Comparison of ENCODE assay signal across 11 mouse cellular contexts in the genomic region with DNA sequence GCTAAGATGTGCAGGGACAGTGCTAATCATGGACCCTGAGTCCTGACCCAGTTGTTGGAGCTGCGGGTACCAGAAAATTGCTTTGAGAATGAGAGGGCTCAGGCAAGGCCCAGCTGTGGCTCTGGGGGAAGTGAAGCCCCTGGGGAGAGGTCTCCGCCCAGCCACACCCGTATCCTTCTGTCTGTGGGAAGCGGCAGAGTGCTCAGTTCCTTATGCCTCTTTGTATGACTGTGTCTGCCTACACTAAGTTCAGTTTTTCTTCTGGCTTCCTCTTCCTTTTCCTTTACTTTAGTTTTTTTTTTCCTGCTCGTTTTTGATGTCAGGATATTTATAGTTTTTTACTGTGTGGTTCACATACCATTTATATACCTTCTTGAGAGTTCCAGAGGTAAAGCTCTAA. TPM values are rescaled to one million over a fixed set of nuclear protein-coding genes. Genes with fewer than 3 reads are reported as not detected.
DNase-seq lines count a peak whose midpoint lies in the region; ATAC-seq and TF ChIP-seq lines count a peak whose summit lies in the region.
"Had no signal": no experiment of that assay in that cellular context is flagged by ENCODE, and none has a peak within 500 bp of the region (broad histone marks: within the 10 kb centered on the region; RNA-seq: fewer than 3 reads in every experiment).

No protein-coding gene starts in this region.

- TF ChIP-seq POLR2A in spleen, adult 2 months (IDR thresholded peaks at IDR 0.05; ENCODE audit: low read depth, low read length), result no peak

- H3K4me1 ChIP-seq in forebrain, embryonic 13.5 days, result no peaks in the 10 kb centered on the region
- H3K4me1 ChIP-seq in forebrain, embryonic 16.5 days (replicated peaks; ENCODE audit: control insufficient read depth, insufficient read depth, low read length), result peaks cover 3% of the 10 kb centered on the region; the same call in 1 of the 2 replicates
- no peaks in the 10 kb centered on the region for H3K4me1 ChIP-seq in lung, postnatal 0 days (ENCODE audit: insufficient read depth, low read depth, low read length)
- H3K4me1 ChIP-seq in heart, embryonic 13.5 days, result peaks cover 17% of the 10 kb centered on the region
- peaks cover 8% of the 10 kb centered on the region for H3K4me1 ChIP-seq in spleen, adult 2 months (ENCODE audit: control insufficient read depth, insufficient read depth, insufficient read length)

- TF ChIP-seq EP300 in lung, postnatal 0 days (IDR thresholded peaks at IDR 0.05), result no peak

- peaks cover 47% of the 10 kb centered on the region for H3K36me3 ChIP-seq in forebrain, embryonic 13.5 days (ENCODE audit: poor library complexity, severe bottlenecking)
- peaks cover 31% of the 10 kb centered on the region for H3K36me3 ChIP-seq in forebrain, embryonic 16.5 days (ENCODE audit: control insufficient read depth, insufficient read depth)
- peaks cover 37% of the 10 kb centered on the region for H3K36me3 ChIP-seq in lung, postnatal 0 days (ENCODE audit: insufficient read depth, low read length)
- H3K36me3 ChIP-seq in heart, embryonic 13.5 days, result peaks cover 62% of the 10 kb centered on the region
- H3K36me3 ChIP-seq in spleen, adult 2 months (ENCODE audit: control insufficient read depth, insufficient read depth, low read length), result peaks cover 27% of the 10 kb centered on the region

- peak; percentile 32 for DNase-seq in lung, postnatal 0 days (ENCODE audit: low spot score)
- no peak for DNase-seq in lung, postnatal 14 days
- peak; percentile 41 to 68 for DNase-seq in spleen, adult 2 months (ENCODE audit: low read depth in 1 of 2, low spot score in 2 of 2)
- no peak for DNase-seq in right cerebral cortex, postnatal 36 days (ENCODE audit: low spot score in 2 of 2)
- DNase-seq in urinary bladder, adult 2 months (ENCODE audit: low spot score), result no peak
- DNase-seq: cerebellum, postnatal 36 days; layer of hippocampus, adult 9-11 months had no signal

- no peak overlapping the region for H3K9ac ChIP-seq in forebrain, embryonic 13.5 days
- no peak overlapping the region for H3K9ac ChIP-seq in forebrain, embryonic 16.5 days (replicated peaks; ENCODE audit: low read depth, low read length)
- no peak overlapping the region for H3K9ac ChIP-seq in lung, postnatal 0 days (replicated peaks; ENCODE audit: low read depth)
- no peak overlapping the region for H3K9ac ChIP-seq in heart, embryonic 13.5 days

- 79% methylated on average over 5 of the region's 5 CpGs for WGBS in forebrain, embryonic 13.5 days
- 76% methylated on average over 5 of the region's 5 CpGs for WGBS in forebrain, embryonic 16.5 days
- WGBS in lung, postnatal 0 days, result 62% methylated on average over 5 of the region's 5 CpGs
- WGBS in heart, embryonic 13.5 days, result 65% methylated on average over 5 of the region's 5 CpGs
- 18% methylated on average over 5 of the region's 5 CpGs for WGBS in spleen, adult 2 months

- H3K4me2 ChIP-seq in forebrain, embryonic 13.5 days, result no peak overlapping the region
- no peak overlapping the region for H3K4me2 ChIP-seq in forebrain, embryonic 16.5 days (ENCODE audit: low read length)
- H3K4me2 ChIP-seq in lung, postnatal 0 days (replicated peaks; ENCODE audit: low read depth, low read length), result no peak overlapping the region
- no peak overlapping the region for H3K4me2 ChIP-seq in heart, embryonic 13.5 days

- H3K27ac ChIP-seq in forebrain, embryonic 13.5 days, result peak overlapping the region; percentile 35; the same call in 1 of the 2 replicates
- no peak overlapping the region for H3K27ac ChIP-seq in forebrain, embryonic 16.5 days (ENCODE audit: low read length)
- H3K27ac ChIP-seq in lung, postnatal 0 days (ENCODE audit: low read length), result no peak overlapping the region
- 0 out of 2 replicates have a peak overlapping the region, but pooled peaks have one; percentile 42 for H3K27ac ChIP-seq in heart, embryonic 13.5 days (replicated peaks)
- peak overlapping the region; percentile 35; the same call in 1 of the 2 replicates for H3K27ac ChIP-seq in spleen, adult 2 months (ENCODE audit: insufficient read depth, low read length)

- ATAC-seq in forebrain, embryonic 13.5 days, result no peak
- no peak for ATAC-seq in forebrain, embryonic 16.5 days
- ATAC-seq in lung, postnatal 0 days, result no peak
- ATAC-seq in heart, embryonic 13.5 days (ENCODE audit: extremely low read depth, insufficient number of reproducible peaks, low FRiP score, low TSS enrichment), result no peak
- ATAC-seq: forebrain, embryonic 14.5 days had no signal

- no peaks in the 10 kb centered on the region for H3K9me3 ChIP-seq in forebrain, embryonic 13.5 days (replicated peaks)
- H3K9me3 ChIP-seq in forebrain, embryonic 16.5 days (ENCODE audit: control insufficient read depth, low read length), result no peaks in the 10 kb centered on the region
- H3K9me3 ChIP-seq in lung, postnatal 0 days (ENCODE audit: low read length), result no peaks in the 10 kb centered on the region
- H3K9me3 ChIP-seq in heart, embryonic 13.5 days, result no peaks in the 10 kb centered on the region

- H3K4me3 ChIP-seq in forebrain, embryonic 13.5 days, result no peak overlapping the region
- no peak overlapping the region for H3K4me3 ChIP-seq in forebrain, embryonic 16.5 days (replicated peaks; ENCODE audit: low read length)
- H3K4me3 ChIP-seq in lung, postnatal 0 days (ENCODE audit: low read depth, low read length), result no peak overlapping the region
- H3K4me3 ChIP-seq in heart, embryonic 13.5 days, result no peak overlapping the region
- H3K4me3 ChIP-seq in spleen, adult 2 months (ENCODE audit: extremely low read depth, insufficient read depth, insufficient read length), result no peak overlapping the region

- no peaks in the 10 kb centered on the region for H3K27me3 ChIP-seq in forebrain, embryonic 13.5 days
- H3K27me3 ChIP-seq in forebrain, embryonic 16.5 days (replicated peaks; ENCODE audit: control insufficient read depth, insufficient read depth, low read length), result no peaks in the 10 kb centered on the region
- H3K27me3 ChIP-seq in lung, postnatal 0 days (replicated peaks; ENCODE audit: insufficient read depth, low read length), result no peaks in the 10 kb centered on the region
- no peaks in the 10 kb centered on the region for H3K27me3 ChIP-seq in heart, embryonic 13.5 days (replicated peaks)
- H3K27me3 ChIP-seq in spleen, adult 2 months (ENCODE audit: control insufficient read depth, insufficient read depth, low read length), result no peaks in the 10 kb centered on the region

- no peak for TF ChIP-seq CTCF in lung, postnatal 0 days (IDR thresholded peaks at IDR 0.05)
- TF ChIP-seq CTCF in spleen, adult 2 months (IDR thresholded peaks at IDR 0.05; ENCODE audit: extremely low read depth, insufficient read depth, insufficient read length, insufficient replicate concordance), result no peak

RNA-seq across cellular contexts. Expression of a gene that starts 46.4 kb away (rescaled TPM):
- 35.4 and 39.6 TPM in 2 replicates for polyA plus RNA-seq in forebrain, embryonic 13.5 days (2015; fragmentation: Nextera tagmentation; extraction: Ambion mirVana)
- polyA plus RNA-seq in forebrain, embryonic 16.5 days (2015; fragmentation: Nextera tagmentation; extraction: Ambion mirVana), result 42.5 and 48.8 TPM in 2 replicates
- polyA plus RNA-seq in lung, postnatal 0 days (2015; fragmentation: Nextera tagmentation; extraction: Ambion mirVana), result 39.0 and 40.3 TPM in 2 replicates
- polyA plus RNA-seq in heart, embryonic 13.5 days (2015; fragmentation: Nextera tagmentation; extraction: Ambion mirVana), result 19.6 and 19.9 TPM in 2 replicates
- polyA plus RNA-seq in spleen, adult 2 months (2012; rRNA removed), result 16.7 and 17.7 TPM in 2 replicates
- 23.5 and 33.1 TPM in 2 replicates for polyA plus RNA-seq in urinary bladder, adult 2 months (2012; rRNA removed)

RNA-seq across cellular contexts. Expression of a gene that starts 58.4 kb away (rescaled TPM):
- 3.2 and 3.5 TPM in 2 replicates for polyA plus RNA-seq in forebrain, embryonic 13.5 days (2015; fragmentation: Nextera tagmentation; extraction: Ambion mirVana)
- 9.9 and 11.7 TPM in 2 replicates for polyA plus RNA-seq in forebrain, embryonic 16.5 days (2015; fragmentation: Nextera tagmentation; extraction: Ambion mirVana)
- polyA plus RNA-seq in lung, postnatal 0 days (2015; fragmentation: Nextera tagmentation; extraction: Ambion mirVana), result 4.3 and 5.4 TPM in 2 replicates
- polyA plus RNA-seq in heart, embryonic 13.5 days (2015; fragmentation: Nextera tagmentation; extraction: Ambion mirVana), result 3.4 and 4.6 TPM in 2 replicates
- polyA plus RNA-seq in spleen, adult 2 months (2012; rRNA removed), result 30.8 and 44.2 TPM in 2 replicates
- 2.0 and 2.1 TPM in 2 replicates for polyA plus RNA-seq in urinary bladder, adult 2 months (2012; rRNA removed)

Comparison
In these comparisons a context has a peak if more than half of its experiments do, and no peak if none do; other contexts are left out.
1. H3K27ac ChIP-seq: peak in forebrain, embryonic 13.5 days (single experiment), heart, embryonic 13.5 days (single experiment) and spleen, adult 2 months (single experiment); none in forebrain, embryonic 16.5 days (single experiment) and lung, postnatal 0 days (single experiment).
2. DNase-seq: peak in lung, postnatal 0 days (single experiment) and spleen, adult 2 months (2 of 2); none in lung, postnatal 14 days (single experiment), right cerebral cortex, postnatal 36 days (0 of 2) and urinary bladder, adult 2 months (single experiment).